Mouse (Mus musculus): ENCODE measurements at regions not wholly inside any gene's neighbourhood (a gene's known extent, or its start where the extent isn't known, plus 50 kb on each side); places are given as distances from the start of the nearest gene placed in this dataset.

DNA sequence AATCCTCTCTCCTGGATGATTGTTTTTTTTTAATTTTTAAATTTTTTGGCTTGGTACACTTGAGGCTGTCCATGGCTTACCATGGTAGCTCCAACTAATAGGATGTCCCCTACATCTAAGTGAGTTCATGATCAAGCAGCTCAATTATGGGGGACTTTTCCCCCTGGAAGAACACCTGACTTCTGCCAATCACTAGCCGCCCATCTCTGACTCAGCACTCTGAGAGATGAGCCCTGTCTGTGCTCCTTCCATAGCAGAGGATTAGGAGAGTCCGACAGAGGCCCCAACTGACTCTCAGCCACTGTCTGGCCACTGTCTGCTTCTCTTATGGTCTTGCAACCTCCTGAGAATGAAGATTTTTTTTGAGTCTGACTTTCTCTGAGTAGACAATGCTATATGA, 145.7 kb upstream of the Egln3 start:
- 36% methylated on average over 2 of the region's 2 CpGs for WGBS (ENCODE audit: insufficient replicate concordance)
- H3K27ac ChIP-seq = no peak overlapping the region

DNA sequence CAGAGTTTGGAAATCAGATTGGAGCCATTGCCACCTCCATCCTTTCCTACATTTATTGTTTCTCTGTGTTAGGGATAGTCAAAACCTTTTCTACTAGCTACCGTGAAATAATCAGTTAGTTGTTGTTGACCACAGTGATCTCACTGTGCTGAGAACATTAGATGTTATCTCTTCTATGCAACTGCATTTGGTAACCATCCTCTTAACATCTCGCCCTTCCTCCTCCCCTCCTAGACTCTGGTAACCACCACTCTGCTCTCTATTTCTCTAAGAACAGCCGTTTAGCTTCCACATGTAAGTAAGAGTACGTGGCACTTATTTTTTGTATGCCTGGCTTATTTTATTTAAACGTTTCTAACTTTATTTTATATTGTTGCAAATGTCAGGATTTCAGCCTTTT, 139.8 kb upstream of the Egln3 start:
- TF ChIP-seq EP300 (IDR thresholded peaks at IDR 0.05; ENCODE audit: low read depth) (no peak), CTCF (IDR thresholded peaks at IDR 0.05; ENCODE audit: low read depth) (no peak)
- WGBS (ENCODE audit: insufficient replicate concordance) = 46% methylated on average over 5 of the region's 5 CpGs
- Histone ChIP-seq H3K27me3 (ENCODE audit: control insufficient read depth, insufficient read depth, low read length) (no peaks in the 10 kb centered on the region), H3K27ac (no peak overlapping the region), H3K4me3 (ENCODE audit: insufficient read depth in 1 of 2, low read depth in 2 of 2, low read length in 2 of 2) (no peak overlapping the region), H3K4me2 (ENCODE audit: low read depth) (no peak overlapping the region), H3K9ac (replicated peaks) (no peak overlapping the region), H3K36me3 (replicated peaks; ENCODE audit: control insufficient read depth, insufficient read depth, low read depth) (no peaks in the 10 kb centered on the region), H3K9me3 (ENCODE audit: control insufficient read depth, low read length) (no peaks in the 10 kb centered on the region), H3K4me1 (replicated peaks; ENCODE audit: control insufficient read depth in 2 of 2, insufficient read depth in 2 of 2, low read length in 1 of 2) (no peaks in the 10 kb centered on the region)
- ATAC-seq (ENCODE audit: insufficient read depth) = no peak
- no peak for DNase-seq (ENCODE audit: low read depth in 3 of 3, low spot score in 3 of 3)

More for the DNA sequence above, 145.7 kb upstream of the Egln3 start:
- no peak for TF ChIP-seq CTCF (IDR thresholded peaks at IDR 0.05; ENCODE audit: low read depth)
- no peak for TF ChIP-seq EP300 (IDR thresholded peaks at IDR 0.05; ENCODE audit: low read depth)
- Histone ChIP-seq H3K36me3 (replicated peaks; ENCODE audit: control insufficient read depth, insufficient read depth, low read depth) (no peaks in the 10 kb centered on the region), H3K4me2 (ENCODE audit: low read depth) (no peak overlapping the region), H3K4me1 (replicated peaks; ENCODE audit: control insufficient read depth in 2 of 2, insufficient read depth in 2 of 2, low read length in 1 of 2) (no peaks in the 10 kb centered on the region), H3K4me3 (ENCODE audit: insufficient read depth in 1 of 2, low read depth in 2 of 2, low read length in 2 of 2) (no peak overlapping the region), H3K9ac (replicated peaks) (no peak overlapping the region), H3K9me3 (ENCODE audit: control insufficient read depth, low read length) (no peaks in the 10 kb centered on the region), H3K27me3 (ENCODE audit: control insufficient read depth, insufficient read depth, low read length) (no peaks in the 10 kb centered on the region)
- ATAC-seq (ENCODE audit: insufficient read depth) = no peak
- DNase-seq (ENCODE audit: low read depth in 3 of 3, low spot score in 3 of 3) = no peak

DNA sequence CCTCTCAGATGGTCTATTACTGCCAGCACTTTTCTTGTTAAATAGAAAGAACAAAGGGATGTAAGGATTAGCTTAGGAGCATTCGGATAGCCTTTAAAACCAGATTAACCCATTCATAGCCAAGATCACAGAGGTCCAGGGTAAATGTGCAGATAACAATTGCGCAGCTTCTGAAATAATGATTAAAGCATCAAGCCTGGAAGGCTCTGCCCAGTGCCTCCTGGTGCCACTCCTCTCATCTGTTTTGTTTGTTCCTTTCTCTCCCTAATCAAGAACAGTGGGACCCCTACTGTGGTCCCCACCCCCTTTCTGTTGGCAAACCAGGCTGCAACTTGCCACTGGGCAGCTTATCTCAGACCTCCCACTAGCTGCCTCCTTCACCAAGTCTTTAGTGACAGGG, 131.8 kb upstream of the Egln3 start:
- Histone ChIP-seq H3K9ac (replicated peaks) (no peak overlapping the region), H3K4me2 (ENCODE audit: low read depth) (no peak overlapping the region), H3K27ac (no peak overlapping the region), H3K27me3 (ENCODE audit: control insufficient read depth, insufficient read depth, low read length) (no peaks in the 10 kb centered on the region), H3K36me3 (replicated peaks; ENCODE audit: control insufficient read depth, insufficient read depth, low read depth) (no peaks in the 10 kb centered on the region), H3K9me3 (ENCODE audit: control insufficient read depth, low read length) (no peaks in the 10 kb centered on the region), H3K4me3 (ENCODE audit: insufficient read depth in 1 of 2, low read depth in 2 of 2, low read length in 2 of 2) (no peak overlapping the region), H3K4me1 (replicated peaks; ENCODE audit: control insufficient read depth in 2 of 2, insufficient read depth in 2 of 2, low read length in 1 of 2) (no peaks in the 10 kb centered on the region)
- 53% methylated on average over 2 of the region's 2 CpGs for WGBS (ENCODE audit: insufficient replicate concordance)
- no peak for ATAC-seq (ENCODE audit: insufficient read depth)
- DNase-seq (ENCODE audit: low read depth in 3 of 3, low spot score in 3 of 3) = no peak
- TF ChIP-seq CTCF (IDR thresholded peaks at IDR 0.05; ENCODE audit: low read depth) (no peak), EP300 (IDR thresholded peaks at IDR 0.05; ENCODE audit: low read depth) (no peak)

DNA sequence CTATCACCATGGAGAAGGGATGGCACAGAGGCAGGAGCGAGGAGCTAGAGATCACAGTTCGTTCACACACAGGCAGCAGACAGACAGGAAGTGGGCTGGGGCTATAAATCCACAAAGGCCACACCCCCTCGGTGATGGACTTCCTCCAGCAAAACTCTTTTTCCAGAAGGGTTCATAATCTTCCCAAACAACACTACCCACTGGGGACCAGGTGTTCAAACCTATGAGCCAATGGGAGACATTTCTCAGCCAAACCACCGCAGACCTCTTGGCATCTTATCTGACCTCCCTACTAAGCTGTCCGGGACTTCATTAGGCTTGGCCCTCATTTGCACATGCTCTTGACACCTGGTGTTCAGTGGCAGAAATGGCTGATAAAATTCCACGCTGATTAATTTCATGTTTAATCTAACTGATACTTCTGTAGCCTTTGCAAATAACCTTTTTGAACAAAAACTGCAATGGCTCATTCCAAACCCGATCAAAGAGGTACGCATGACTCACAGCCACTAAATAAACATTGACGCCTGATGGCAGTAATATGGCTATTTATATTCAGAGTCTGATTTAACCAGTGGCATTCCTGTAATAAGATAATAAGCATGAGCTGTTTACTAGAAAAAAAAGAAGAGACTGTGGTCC, 131.0 kb upstream of the Egln3 start:
- Histone ChIP-seq H3K27me3 (ENCODE audit: control insufficient read depth, insufficient read depth, low read length) (no peaks in the 10 kb centered on the region), H3K9me3 (ENCODE audit: control insufficient read depth, low read length) (no peaks in the 10 kb centered on the region), H3K9ac (replicated peaks) (no peak overlapping the region), H3K4me2 (ENCODE audit: low read depth) (no peak overlapping the region), H3K4me1 (replicated peaks; ENCODE audit: control insufficient read depth in 2 of 2, insufficient read depth in 2 of 2, low read length in 1 of 2) (no peaks in the 10 kb centered on the region), H3K27ac (no peak overlapping the region), H3K4me3 (ENCODE audit: insufficient read depth in 1 of 2, low read depth in 2 of 2, low read length in 2 of 2) (no peak overlapping the region), H3K36me3 (replicated peaks; ENCODE audit: control insufficient read depth, insufficient read depth, low read depth) (no peaks in the 10 kb centered on the region)
- 52% methylated on average over 9 of the region's 9 CpGs for WGBS (ENCODE audit: insufficient replicate concordance)
- DNase-seq (ENCODE audit: low read depth in 3 of 3, low spot score in 3 of 3) = no peak
- TF ChIP-seq EP300 (IDR thresholded peaks at IDR 0.05; ENCODE audit: low read depth) (no peak), CTCF (IDR thresholded peaks at IDR 0.05; ENCODE audit: low read depth) (no peak)
- no peak for ATAC-seq (ENCODE audit: insufficient read depth)

DNA sequence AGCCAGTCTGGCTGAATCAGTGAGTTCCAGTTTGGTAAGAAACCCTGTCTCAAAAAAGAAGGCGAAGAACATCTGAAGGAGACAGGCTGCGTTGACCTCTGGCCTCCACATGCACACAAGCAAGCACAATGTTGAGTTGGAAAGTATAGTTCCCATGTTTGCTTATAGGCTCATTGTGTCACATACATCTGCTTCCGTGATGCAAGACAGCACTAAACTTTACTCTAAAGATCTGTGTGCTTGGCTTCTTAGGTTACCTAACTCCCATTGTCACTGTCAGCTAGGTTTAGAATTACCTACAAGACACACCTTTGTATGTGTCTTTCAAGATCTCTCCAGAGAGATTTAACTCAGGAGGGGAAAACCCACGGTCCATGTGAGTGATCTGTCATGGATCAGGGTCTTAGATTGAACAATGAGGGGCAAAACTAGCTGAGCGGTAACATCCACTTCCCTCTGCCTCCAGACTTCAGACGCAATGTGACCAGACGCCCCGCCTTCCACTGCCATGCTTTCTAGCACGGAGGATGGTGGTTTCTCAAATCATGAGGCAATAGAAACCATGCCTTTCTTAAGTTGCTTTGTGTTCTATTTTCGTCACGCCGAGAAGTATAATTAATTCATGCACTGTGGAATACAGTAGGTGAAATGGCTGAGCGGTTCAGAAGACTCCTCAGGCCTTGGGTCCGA, 130.1 kb upstream of the Egln3 start:
- Histone ChIP-seq H3K4me1 (replicated peaks; ENCODE audit: control insufficient read depth in 2 of 2, insufficient read depth in 2 of 2, low read length in 1 of 2) (no peaks in the 10 kb centered on the region), H3K4me2 (ENCODE audit: low read depth) (no peak overlapping the region), H3K27ac (no peak overlapping the region), H3K36me3 (replicated peaks; ENCODE audit: control insufficient read depth, insufficient read depth, low read depth) (no peaks in the 10 kb centered on the region), H3K9ac (replicated peaks) (no peak overlapping the region), H3K4me3 (ENCODE audit: insufficient read depth in 1 of 2, low read depth in 2 of 2, low read length in 2 of 2) (no peak overlapping the region), H3K27me3 (ENCODE audit: control insufficient read depth, insufficient read depth, low read length) (no peaks in the 10 kb centered on the region), H3K9me3 (ENCODE audit: control insufficient read depth, low read length) (no peaks in the 10 kb centered on the region)
- ATAC-seq (ENCODE audit: insufficient read depth) (no peak), DNase-seq (ENCODE audit: low read depth in 3 of 3, low spot score in 3 of 3) (no peak)
- TF ChIP-seq EP300 (IDR thresholded peaks at IDR 0.05; ENCODE audit: low read depth) (no peak), CTCF (IDR thresholded peaks at IDR 0.05; ENCODE audit: low read depth) (no peak)
- WGBS (ENCODE audit: insufficient replicate concordance) = 64% methylated on average over 14 of the region's 14 CpGs
